Mouse (Mus musculus) hindlimb bud, embryonic 11.5 days (tissue): ENCODE measurements at regions not wholly inside any gene's neighbourhood (a gene's known extent, or its start where the extent isn't known, plus 50 kb on each side); places are given as distances from the start of the nearest gene placed in this dataset.
A peak's percentile ranks its signal among the peaks of the same experiment; 100 is the strongest.
"Not testable (repeated sequence)": the region's sequence is repeated elsewhere in the genome, so short reads cannot be mapped to it uniquely, and the experiment has no call there.

ENCODE experiments used
- DNase-seq: peaks from one replicate; pipeline ENCODE4 v3.0.0-alpha.2; 2012; ENCODE audit warnings: low read depth, low spot score; ENCODE audit errors: extremely low spot score

- no peak for DNase-seq
Observed at GRCm38 (mm10) chr3:39745947-39746346, 785.1 kb upstream of the Intu start.

DNA sequence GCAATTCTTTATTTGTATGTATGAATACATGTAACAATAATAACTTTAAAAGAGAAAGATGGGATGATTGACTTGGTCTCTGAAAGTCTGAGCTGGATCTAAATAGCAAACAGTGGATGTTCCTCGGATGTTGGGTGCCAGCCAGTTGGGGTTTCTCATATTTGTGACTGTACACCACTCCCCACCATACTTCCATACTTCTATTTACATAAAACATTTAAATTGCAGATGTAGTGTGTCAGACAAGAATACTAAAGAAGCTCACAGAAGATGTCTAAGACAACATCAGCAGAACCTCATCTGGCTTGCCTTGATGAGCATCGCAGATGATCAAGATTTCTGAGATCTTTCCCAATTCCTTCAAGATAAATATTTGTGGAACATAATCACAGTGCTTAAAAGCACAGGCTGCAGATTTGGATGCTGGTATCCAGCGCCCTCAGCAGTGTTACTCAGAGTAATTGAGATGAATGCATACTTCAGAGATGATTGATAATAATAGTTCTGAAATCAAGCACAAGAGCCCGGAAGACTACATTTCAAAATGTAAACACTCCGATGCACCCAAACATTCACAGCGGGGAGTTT is 762.0 kb upstream of the Intu start:
- no peak for DNase-seq

- DNase-seq, result no peak
Observed at GRCm38 (mm10) chr3:39776278-39777039, 754.6 kb upstream of the Intu start.

- no peak for DNase-seq
Observed at GRCm38 (mm10) chr3:39779690-39780218, 751.3 kb upstream of the Intu start.

GRCm38 (mm10) chr3:39780270-39780669 is 750.8 kb upstream of the Intu start:
- DNase-seq, result no peak

DNA sequence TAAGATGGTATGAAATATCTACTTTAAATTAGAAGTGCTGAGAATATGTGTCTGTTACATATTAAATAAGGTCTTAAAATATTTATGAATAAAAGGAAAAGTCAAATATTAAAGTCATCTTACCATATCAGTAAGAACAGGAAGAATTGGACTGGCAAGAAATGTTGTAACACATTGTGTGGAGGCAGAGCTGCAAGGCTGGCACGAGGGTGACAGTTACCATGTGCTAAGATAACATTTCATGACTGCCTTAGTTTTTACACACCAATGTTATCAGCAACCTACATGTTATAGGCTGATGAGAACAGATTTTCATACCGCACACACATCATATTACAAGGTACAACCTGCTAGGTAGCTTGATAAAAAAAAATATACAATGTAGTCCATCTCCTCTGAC is 746.2 kb upstream of the Intu start:
- DNase-seq, result no peak

GRCm38 (mm10) chr3:39809586-39809985 is 721.5 kb upstream of the Intu start:
- no peak for DNase-seq

GRCm38 (mm10) chr3:39814814-39815213 is 716.3 kb upstream of the Intu start:
- peak; percentile 18 for DNase-seq

DNA sequence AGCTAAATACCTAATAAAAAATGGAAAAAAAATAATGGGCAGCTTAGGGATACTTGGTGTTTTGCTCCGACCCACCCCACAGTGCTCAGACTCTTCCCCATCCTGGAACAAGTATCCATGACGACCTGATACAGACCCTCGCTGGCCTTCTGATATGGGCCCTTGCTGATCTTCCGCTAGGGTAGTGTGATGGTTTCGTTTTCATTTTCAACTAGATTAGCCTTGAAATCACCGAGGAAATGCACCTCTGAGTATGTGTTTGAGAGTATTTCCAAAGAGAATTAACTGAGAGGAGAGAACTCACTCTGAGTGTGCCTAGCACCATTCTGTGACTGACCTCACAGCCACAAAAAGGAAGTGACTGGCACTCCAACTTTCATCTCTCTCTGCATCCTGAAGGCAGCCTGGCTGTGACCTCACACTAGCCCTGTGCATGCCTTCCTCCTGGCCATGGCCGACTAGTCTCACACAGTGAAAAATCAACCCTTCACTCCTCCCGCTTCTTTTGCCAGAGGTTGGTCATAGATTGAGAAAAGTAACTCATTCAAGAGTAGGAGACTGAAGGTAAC is 700.5 kb upstream of the Intu start:
- DNase-seq, result no peak

DNA sequence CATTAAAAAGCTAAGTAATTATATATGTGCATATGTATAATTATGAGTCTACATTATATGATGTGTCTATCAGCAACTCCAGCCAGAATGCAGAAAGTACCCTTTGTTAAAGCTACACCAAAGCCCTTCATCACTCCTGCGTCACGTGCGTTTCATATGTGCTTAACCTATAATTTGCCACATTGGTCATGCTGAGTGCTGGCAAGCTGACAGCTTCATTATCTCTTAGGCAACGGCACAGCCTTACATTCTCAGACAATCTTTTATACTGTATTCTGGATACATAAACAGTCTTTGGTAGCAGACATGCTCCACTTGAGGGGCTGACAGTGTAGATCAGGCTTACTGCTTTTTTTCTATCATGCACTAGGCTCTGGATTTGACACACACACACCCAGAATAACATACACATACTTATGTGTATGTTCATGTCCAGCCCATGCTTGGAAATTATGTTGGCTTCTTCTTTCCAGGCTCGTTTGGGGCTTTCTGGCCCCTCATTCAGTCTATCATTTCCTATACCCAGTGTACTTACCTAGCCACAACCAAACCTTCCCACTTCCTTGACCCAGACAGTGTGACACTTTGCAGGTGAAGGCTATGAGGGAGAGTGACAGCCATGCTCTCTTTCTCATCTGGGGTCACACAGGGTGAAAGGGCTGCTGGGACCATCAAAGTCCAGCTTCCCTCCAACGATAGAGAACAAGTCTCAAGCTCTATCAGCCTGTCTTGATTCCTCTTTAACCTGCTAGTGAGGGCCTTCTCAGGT is 692.5 kb upstream of the Intu start:
- DNase-seq, result no peak

GRCm38 (mm10) chr3:39840946-39841345 is 690.1 kb upstream of the Intu start:
- no peak for DNase-seq

DNA sequence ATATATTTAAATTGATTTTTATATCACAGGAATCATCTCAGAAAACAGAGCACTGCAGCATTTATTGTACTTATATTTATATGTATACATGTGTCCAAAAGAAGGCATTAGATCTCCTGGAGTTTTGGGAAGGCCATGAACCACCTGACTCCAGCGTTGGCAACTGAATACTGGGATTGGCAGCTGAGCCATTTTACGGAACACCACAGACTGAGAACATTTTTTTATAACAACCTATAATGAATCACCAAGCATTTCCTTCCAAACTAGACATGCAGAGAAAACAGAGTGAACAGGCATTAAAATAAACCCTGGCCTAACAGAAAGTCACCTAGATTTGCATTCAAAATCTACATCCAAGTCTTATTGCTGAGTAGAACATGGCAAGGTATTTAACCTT is 686.0 kb upstream of the Intu start:
- DNase-seq, result no peak

DNA sequence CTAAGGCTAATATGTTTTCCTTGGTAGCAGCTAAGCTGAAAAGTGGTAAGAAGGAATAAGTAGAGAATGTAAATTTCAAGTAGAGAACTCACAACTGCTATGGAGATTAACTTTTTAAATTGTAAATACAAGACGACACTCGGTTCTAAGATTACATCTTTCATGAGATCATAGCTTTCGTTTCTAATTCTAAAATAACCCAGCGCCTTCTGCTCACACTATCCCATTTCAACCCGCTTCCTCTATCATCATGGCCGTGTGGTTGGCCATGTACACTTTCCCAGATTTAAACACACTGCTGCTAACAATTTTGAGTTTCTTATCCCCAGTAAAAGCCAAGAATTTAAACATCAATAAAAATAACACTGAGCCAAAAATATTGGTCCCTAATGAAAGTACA is 682.3 kb upstream of the Intu start:
- no peak for DNase-seq

- DNase-seq, result no peak
Observed at GRCm38 (mm10) chr3:39857214-39857839, 673.8 kb upstream of the Intu start.

DNA sequence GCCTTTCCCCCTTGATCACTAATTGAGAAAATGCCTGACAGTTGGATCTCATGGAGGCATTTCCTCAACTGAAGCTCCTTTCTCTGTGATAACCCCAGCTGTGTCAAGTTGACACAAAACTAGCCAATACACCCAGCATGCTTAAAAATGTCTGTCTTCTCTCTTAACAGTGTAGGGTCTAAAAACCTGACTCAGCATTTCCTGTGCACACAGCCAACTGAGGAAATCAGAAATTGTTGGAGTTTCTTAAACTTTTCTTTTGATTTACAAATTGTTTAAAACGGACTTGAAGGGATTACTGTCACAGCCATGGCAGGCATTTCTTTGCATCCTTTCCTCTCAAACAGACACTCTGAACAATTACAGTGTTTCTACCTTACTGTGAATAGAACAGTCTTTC is 655.0 kb upstream of the Intu start:
- DNase-seq, result not testable (repeated sequence)

- DNase-seq, result no peak
Observed at GRCm38 (mm10) chr3:39884370-39884769, 646.7 kb upstream of the Intu start.

DNA sequence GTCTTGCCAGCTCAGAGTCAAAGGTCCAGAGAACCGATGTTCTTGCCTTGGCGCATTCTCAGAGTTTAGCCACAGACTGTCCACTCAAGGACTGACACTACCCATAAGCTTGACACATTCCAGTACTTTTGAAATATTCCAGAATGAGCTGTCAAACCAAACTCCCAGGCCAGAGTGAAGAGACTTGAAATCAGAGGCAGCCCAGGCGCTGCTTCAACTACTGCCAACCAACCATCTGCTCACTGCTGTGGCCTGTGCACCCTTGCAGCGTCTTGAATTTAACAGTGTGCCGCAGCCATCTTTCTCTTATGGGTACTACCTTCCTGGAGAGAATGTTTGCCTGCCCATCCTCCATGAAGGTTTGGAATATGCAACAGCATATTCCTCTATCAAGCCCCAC is 642.7 kb upstream of the Intu start:
- DNase-seq, result no peak

DNA sequence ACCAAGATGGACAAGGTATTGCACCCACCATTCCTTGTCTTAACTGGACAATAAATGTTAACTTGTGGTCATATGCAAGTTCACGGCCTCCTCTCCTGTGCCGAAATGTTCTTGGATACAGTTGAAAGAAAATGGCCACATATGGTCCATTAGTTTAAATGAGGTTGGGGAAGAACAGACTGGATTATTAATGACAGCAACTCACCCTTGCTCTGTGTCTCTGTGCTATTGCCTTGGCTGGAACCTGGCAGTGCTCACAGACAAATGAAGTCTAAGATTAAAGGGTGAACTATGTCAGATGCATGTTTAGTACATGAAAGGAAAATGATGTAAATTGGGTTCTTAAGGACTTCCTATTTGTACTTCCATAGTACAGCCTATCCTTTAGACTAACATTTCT is 641.9 kb upstream of the Intu start:
- no peak for DNase-seq

GRCm38 (mm10) chr3:39898961-39899360 is 632.1 kb upstream of the Intu start:
- DNase-seq, result no peak

DNA sequence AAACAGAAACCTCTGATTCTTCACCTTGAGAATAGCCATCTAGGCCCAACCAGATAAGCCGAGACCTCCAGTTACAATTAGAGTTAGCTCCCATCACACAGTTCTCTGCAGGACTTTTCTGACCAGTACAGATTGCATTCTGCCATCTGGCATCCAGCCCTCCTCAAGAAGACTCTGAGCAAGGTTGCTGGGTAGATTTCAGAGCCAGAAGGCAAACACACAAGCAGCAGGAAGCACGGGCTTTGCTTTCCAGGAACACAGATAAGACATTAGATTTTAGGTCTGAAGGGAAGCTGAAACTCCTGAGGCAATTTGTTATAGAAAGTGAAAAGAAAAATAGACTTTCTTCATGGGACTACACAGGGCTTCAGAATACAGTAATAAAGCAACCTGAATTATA is 630.9 kb upstream of the Intu start:
- no peak for DNase-seq

GRCm38 (mm10) chr3:39904377-39904776 is 626.7 kb upstream of the Intu start:
- no peak for DNase-seq
